Mouse (Mus musculus): ENCODE data around the gene 9130204L05Rik. TPM values are rescaled to one million over a fixed set of nuclear protein-coding genes. Genes with fewer than 3 reads are reported as not detected.

The 9130204L05Rik gene
- polyA plus RNA-seq (2016; fragmentation: Nextera tagmentation; extraction: Ambion mirVana) = not detected in 2 replicates

DNA sequence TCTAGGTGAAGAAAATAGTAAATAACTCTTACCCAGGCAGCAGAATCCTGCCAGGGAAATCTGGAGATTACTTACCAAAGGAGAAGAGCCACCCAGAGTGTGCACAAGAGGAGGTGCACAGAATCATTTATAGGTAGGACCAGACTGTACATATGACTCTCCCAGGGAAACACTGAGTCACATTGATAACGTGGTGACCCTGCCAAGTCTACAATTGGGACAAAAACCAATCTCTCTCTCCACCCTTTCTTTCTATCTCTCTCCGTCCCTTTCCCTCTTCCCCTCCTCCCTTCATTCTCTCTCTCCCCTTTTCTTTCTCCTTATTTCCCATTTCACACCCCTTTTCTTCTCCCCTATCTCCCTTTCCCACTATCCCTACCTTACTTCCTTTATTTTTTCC lies at the start of gene 9130204L05Rik:
9130204L05Rik (minus strand) TSS at position 101 of the 400 bp plus-strand sequence.
- Histone ChIP-seq H3K27me3 (replicated peaks) (no peaks in the 10 kb centered on the region), H3K4me3 (no peak within 1 kb of the TSS), H3K27ac (no peak within 1 kb of the TSS), H3K4me1 (no peaks in the 10 kb centered on the region), H3K9me3 (replicated peaks) (no peaks in the 10 kb centered on the region), H3K9ac (no peak within 1 kb of the TSS), H3K4me2 (no peak within 1 kb of the TSS), H3K36me3 (no peaks in the 10 kb centered on the region)
- no peak for ATAC-seq
- WGBS (ENCODE audit: insufficient replicate concordance) = 36% methylated on average over 2 of the region's 2 CpGs

DNA sequence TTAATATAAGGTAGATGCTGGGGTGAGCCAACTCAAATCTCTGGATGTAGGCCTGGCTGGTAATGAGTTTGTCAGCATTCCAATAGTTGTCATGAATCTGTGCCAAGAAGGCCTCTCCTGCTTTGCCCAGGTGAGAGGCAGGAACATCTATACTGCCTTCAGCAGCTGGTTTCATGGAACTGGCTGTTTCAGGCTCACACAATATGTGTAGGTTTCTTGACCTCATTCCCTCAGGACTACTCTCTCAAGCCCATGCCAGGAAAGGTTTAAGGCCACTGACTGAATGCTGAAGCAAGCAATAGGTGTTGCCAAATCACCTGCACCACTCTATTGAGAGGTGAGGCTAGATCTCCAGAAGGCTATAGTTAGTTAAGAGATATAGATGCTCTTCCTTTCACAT lies 18.1 kb upstream of the 9130204L05Rik start:
- Histone ChIP-seq H3K9ac (no peak overlapping the region), H3K4me2 (no peak overlapping the region), H3K4me1 (no peaks in the 10 kb centered on the region), H3K9me3 (replicated peaks) (0 out of 2 replicates have a peak, but pooled peaks cover 3% of the 10 kb centered on the region), H3K27me3 (replicated peaks) (no peaks in the 10 kb centered on the region), H3K36me3 (no peaks in the 10 kb centered on the region), H3K27ac (no peak overlapping the region), H3K4me3 (no peak overlapping the region)
- ATAC-seq = no peak

DNA sequence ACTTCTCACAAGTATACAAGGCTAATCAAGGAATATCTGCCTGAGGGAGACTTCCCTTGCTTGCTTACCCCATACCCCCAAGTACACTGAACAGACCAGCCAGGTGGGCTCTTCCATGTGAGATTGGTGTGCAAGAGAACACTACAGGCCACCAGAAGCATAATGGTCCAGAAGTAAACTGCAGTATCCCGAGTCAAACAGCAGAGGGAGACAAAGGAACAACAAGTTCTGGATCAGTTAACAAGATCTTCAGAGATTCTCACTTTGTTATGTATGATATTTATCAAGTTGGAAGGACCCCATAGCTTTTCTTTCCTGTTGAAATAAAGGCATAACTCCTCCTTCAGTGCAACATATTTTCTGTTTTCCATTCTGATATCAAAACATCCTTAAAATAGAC lies 31.4 kb downstream of the 9130204L05Rik start:
- Histone ChIP-seq H3K27me3 (replicated peaks) (no peaks in the 10 kb centered on the region), H3K36me3 (no peaks in the 10 kb centered on the region), H3K4me2 (no peak overlapping the region), H3K9ac (no peak overlapping the region), H3K4me3 (no peak overlapping the region), H3K9me3 (replicated peaks) (no peaks in the 10 kb centered on the region), H3K27ac (no peak overlapping the region), H3K4me1 (no peaks in the 10 kb centered on the region)
- WGBS (ENCODE audit: insufficient replicate concordance) = 4% methylated on average over 1 of the region's 1 CpGs
- no peak for ATAC-seq

DNA sequence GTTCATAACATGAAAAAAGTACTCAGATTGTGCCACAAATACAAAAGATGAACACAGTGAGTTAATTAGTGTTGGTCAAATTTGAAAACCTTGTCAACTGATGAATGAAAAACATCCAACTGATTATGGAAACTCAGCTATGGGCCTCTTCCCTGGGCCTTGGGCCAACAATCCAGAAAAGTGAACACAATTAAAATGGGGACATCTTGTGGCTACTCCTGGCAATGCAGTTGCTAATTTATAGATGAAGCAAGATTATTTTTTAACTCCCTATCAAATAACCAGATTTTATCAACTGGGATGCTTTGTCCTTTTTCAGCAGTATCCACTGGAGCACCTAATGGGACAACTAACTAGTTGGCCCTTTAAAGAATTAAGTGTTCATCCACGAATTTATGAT lies 37.9 kb downstream of the 9130204L05Rik start:
- Histone ChIP-seq H3K4me3 (no peak overlapping the region), H3K27ac (no peak overlapping the region), H3K4me2 (no peak overlapping the region), H3K36me3 (no peaks in the 10 kb centered on the region), H3K9me3 (replicated peaks) (no peaks in the 10 kb centered on the region), H3K9ac (no peak overlapping the region), H3K4me1 (no peaks in the 10 kb centered on the region), H3K27me3 (replicated peaks) (no peaks in the 10 kb centered on the region)
- no peak for ATAC-seq
- WGBS (ENCODE audit: insufficient replicate concordance) = 7% methylated on average over 1 of the region's 1 CpGs

Measured in liver, embryonic 12.5 days (tissue).